Mouse (Mus musculus) gonadal fat pad, adult 2 months (tissue): Measurements from ENCODE around the gene Usf2. TPM values are rescaled to one million over a fixed set of nuclear protein-coding genes. Genes with fewer than 3 reads are reported as not detected.

Source experiments
- DNase-seq: peaks from one replicate; pipeline ENCODE4 v3.0.0-alpha.2; 2012; ENCODE audit warnings: low read depth
- polyA plus RNA-seq: library from polyadenylated mRNA; depleted of rRNA; stranded (reverse); fragments of >200 nt; gene quantifications from 2 replicates; pipeline ENCODE4 v1.2.3, GENCODE M21; 2012; rRNA removed

The Usf2 gene
- polyA plus RNA-seq, 1 experiment = 84.7 TPM

DNA sequence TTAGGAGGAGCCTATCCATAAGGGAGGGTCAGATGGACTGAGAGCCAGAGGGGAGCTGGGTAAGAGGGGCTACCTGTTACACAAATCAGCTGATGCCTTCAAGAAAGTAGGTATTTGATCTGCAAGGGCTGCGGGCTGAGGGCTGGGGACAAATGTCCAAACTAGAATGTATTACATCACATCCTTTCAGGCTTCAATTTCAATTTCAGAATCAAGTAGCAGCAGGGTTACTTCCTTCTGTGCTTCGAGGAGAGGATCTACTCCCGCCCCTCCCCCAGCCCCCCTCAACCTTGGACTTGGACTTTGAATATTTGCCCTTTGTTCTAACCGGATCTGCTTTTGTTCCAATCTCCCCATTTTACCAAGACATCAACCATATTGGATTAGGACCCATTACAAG is 39.4 kb downstream of the Usf2 start:
- no peak for DNase-seq

DNA sequence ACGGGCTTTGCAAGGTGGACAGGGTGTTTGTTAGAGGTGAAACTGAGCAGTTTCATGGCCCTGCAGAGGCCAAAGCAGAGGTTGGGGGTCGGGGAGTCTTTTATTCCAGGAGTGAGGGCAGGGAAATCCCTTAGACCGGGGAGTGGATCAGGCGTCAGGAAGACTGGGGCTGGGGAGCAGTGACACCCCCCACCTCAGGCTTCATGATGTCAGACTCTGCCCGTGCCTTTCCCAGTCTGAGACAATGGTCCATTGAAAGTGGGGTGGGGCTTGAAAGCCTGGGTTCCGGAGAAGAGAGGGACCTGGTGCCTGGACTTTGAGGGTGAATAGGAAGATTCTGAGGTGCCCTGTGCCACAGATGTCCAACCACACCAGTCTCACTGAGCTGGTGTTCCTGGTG is 39.9 kb downstream of the Usf2 start:
- DNase-seq = no peak

- DNase-seq = no peak
These were observed 41.9 kb downstream of the Usf2 start, which contains the start of gene Mag for GRCm38 (mm10) chr7:30914732-30915131. Gene Mag, minus strand, starts transcription at chr7:30914873.

- DNase-seq = no peak
These were observed 46.8 kb downstream of the Usf2 start for GRCm38 (mm10) chr7:30909773-30910172.

GRCm38 (mm10) chr7:30908992-30909431 is 47.6 kb downstream of the Usf2 start:
- no peak for DNase-seq

DNA sequence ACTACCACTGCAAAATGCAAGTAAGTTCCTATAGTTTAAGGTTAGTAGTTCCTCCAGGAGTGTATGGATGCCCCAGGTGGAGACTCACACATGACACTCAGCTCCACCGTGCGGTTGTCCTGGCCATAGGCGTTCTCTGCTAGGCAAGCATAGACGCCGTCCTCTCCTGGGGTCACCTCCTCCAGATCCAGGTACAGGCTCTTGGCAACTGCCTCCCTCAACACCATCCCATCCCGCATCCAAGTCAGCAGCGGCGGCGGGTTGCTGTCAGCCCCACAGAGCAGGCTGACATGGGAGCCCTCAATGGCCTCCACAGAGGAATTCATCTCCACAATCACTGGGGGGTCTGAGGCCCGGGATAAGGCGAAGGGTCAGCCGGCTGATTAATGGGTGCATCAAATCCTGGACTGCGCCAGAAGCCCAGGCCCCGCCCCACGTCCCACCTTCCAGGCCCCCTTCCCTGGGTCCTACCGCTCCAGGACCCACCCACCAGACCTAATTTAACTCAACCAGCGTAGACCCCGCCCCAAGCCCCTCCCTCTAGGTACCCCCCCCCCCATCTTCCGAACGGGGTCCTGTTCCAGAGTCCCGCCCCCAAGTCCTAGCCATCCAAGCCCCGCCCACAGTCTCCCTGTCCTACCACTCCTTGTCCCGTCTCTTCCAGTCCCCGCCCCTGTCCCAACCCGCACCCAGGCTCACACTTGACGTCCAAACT is 48.2 kb downstream of the Usf2 start:
- DNase-seq = no peak

DNA sequence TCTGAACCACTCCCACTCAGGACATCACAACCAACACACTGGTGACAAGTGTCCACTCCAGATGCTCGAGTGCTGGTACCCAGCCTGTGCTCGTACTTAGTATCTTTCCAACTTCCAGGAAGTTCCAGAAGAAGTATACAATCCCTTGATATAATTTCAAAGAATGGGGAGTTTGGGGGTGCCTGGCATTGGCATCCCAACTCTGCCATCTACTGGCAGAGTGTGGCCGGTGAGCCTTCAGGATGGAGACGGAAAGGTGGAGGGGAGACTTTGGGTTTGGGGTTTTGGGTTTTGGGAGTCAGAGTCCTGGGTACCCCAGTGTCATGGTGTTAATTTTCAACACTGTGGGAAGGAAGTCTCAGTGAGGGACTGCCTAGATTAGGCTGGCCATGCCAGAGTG is 52.6 kb downstream of the Usf2 start:
- DNase-seq = no peak

Other genes starting within 250 kb of the Usf2 start
- gene Atp4a, start 244.6 kb downstream of the Usf2 start, polyA plus RNA-seq = 80.5 and 104 TPM in 2 replicates
- 216 and 270 TPM in 2 replicates for gene Tmem147, start 227.3 kb downstream of the Usf2 start, polyA plus RNA-seq
- 22.6 and 32.2 TPM in 2 replicates for gene Gapdhs, start 213.1 kb downstream of the Usf2 start, polyA plus RNA-seq
- 3.8 and 4.7 TPM in 2 replicates for gene Sbsn, start 205.3 kb downstream of the Usf2 start, polyA plus RNA-seq
- 11.1 and 17.7 TPM in 2 replicates for gene Dmkn, start 193.0 kb downstream of the Usf2 start, polyA plus RNA-seq
- gene Krtdap, start 168.9 kb downstream of the Usf2 start, polyA plus RNA-seq = 1.5 TPM in 1 of 2 replicates, not detected in the other
- 45.9 and 62.5 TPM in 2 replicates for gene Ffar2, start 133.0 kb downstream of the Usf2 start, polyA plus RNA-seq
- gene Ffar3, start 100.6 kb downstream of the Usf2 start, polyA plus RNA-seq = not detected in 2 replicates
- gene Ffar1, start 95.2 kb downstream of the Usf2 start, polyA plus RNA-seq = 0.04 and 0.05 TPM in 2 replicates
- 0.81 and 1.1 TPM in 2 replicates for gene Cd22, start 76.5 kb downstream of the Usf2 start, polyA plus RNA-seq
- 0.61 and 0.65 TPM in 2 replicates for gene Mag, start 41.9 kb downstream of the Usf2 start, polyA plus RNA-seq
- gene Hamp2, start 32.1 kb downstream of the Usf2 start, polyA plus RNA-seq = 1.1 and 2.7 TPM in 2 replicates
- gene Hamp, start 12.8 kb downstream of the Usf2 start, polyA plus RNA-seq = 0.76 and 8.4 TPM in 2 replicates
- 71.1 and 104 TPM in 2 replicates for gene Lsr, start 16.7 kb upstream of the Usf2 start, polyA plus RNA-seq
- 10.9 and 14.2 TPM in 2 replicates for gene Fam187b, start 17.0 kb upstream of the Usf2 start, polyA plus RNA-seq
- 61.5 and 84.3 TPM in 2 replicates for gene Fxyd5, start 85.7 kb upstream of the Usf2 start, polyA plus RNA-seq
- 3.9 and 5.0 TPM in 2 replicates for gene Fxyd7, start 94.7 kb upstream of the Usf2 start, polyA plus RNA-seq
- gene Fxyd1, start 100.4 kb upstream of the Usf2 start, polyA plus RNA-seq = 218 and 301 TPM in 2 replicates
- gene Lgi4, start 102.5 kb upstream of the Usf2 start, polyA plus RNA-seq = 5.4 and 6.9 TPM in 2 replicates
- gene Fxyd3, start 119.9 kb upstream of the Usf2 start, polyA plus RNA-seq = 49.4 and 80.0 TPM in 2 replicates
- 27.8 and 32.4 TPM in 2 replicates for gene Hpn, start 158.5 kb upstream of the Usf2 start, polyA plus RNA-seq
- 30.3 and 42.4 TPM in 2 replicates for gene Scn1b, start 170.2 kb upstream of the Usf2 start, polyA plus RNA-seq
- gene Gramd1a, start 199.1 kb upstream of the Usf2 start, polyA plus RNA-seq = 60.3 and 80.0 TPM in 2 replicates